Mouse (Mus musculus): ENCODE results near the gene Sec14l1. TPM values are rescaled to one million over a fixed set of nuclear protein-coding genes. Genes with fewer than 3 reads are reported as not detected.

Gene Sec14l1
- 71.7 and 74.2 TPM in 2 replicates for polyA plus RNA-seq (2021; fragmentation: Nextera tagmentation)
- long read RNA-seq, experiment 1, full-length matches to known transcripts, result 691 of 840 reads
- long read RNA-seq, experiment 1, partial matches to known transcripts, result 111 of 840 reads
- long read RNA-seq, experiment 1, other reads (novel, unspliced or antisense), result 38 of 840 reads
- long read RNA-seq, experiment 2, full-length matches to known transcripts, result 48 of 97 reads
- long read RNA-seq, experiment 2, partial matches to known transcripts, result 22 of 97 reads
- long read RNA-seq, experiment 2, other reads (novel, unspliced or antisense), result 27 of 97 reads

DNA sequence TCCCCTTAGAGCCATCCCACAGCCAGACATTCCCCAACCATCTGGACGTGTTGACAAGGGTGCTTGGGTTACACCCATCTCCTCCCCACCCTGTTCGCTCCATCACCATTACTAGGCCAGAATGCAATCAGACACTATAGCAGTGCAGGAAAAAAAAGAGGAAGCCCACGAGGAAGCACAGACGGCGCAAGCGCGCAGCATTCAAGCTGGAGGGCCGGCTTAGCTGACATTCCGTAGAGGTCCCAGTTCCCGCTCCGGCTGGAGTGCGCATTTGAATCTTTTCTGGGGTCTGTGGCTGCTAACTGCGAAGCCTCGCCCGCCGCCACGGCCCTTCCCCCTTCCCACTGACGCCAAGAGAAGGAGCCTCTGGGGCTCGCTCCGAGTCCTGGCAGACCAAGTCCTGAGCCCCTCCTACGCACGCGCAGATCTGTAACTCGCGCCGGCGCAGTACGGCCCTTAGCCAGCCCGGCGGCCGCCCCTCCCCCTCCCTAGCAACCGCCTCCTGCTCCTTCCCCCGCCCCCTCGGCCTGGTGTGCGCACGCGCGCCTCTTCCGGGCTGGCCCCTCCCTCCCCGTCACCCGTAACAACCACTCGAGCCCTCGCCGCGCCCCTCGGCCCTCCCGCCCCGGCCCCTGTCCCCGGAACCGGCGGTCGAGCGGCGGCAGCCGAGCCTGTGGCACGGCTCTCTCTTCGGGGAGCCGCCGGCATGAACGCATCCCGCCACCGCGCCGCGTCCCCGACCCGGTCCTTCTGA, at the start of gene Sec14l1:
Sec14l1 (plus strand) TSS at position 577 of the 754 bp plus-strand sequence.

DNA sequence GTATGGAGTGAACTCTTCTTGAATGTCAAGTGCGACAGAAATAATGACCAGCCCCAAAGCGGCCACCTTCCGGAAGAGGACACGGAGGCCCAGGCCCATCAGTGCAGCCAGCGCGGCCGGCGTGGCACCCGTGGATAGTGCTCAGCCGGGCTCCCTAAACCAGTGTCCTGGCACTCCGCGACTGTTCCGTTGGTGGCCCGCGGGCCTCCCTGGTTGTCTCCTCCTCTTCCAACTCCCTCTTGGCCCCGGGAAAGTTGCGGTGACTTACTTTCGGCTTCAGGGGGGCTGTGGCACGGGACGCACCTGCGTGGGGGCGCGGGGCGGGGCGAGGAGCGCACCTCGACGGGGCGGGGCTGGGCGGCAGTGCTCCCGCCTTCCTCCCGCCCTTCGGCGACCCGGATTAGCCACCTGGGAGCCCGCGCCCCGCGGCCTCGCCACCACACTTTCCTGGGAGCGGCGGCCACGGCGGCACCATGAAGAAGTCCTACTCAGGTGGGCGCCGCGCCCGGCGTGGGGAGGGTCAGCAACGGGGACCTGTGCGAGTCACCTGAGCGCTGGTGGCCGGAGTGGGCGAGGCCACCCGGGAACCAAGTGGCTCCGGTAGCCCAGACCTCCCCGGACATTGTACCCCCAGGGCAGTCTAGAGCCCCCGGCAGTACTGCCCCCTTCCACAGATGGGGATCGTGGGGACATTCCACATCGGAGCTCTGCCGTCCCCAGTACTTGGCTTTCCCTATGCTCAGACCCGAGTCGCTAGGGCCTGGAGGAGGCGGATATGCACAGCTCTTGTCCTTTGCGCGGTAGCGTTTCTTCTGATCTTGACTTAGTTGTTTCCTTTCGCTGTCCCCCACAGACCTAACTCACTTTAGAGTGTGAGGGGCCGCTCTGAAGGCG, 84.6 kb downstream of the Sec14l1 start, which contains the start of gene Sept9:
Sept9 (plus strand) TSS at position 380 of the 894 bp plus-strand sequence.

Other genes with a start within 250 kb of the Sec14l1 start
- gene Mgat5b, start 196.3 kb upstream of the Sec14l1 start, polyA plus RNA-seq (2021; fragmentation: Nextera tagmentation), result 14.3 and 16.4 TPM in 2 replicates
- 15.9 and 28.3 TPM in 2 replicates for gene Sept9, start 84.5 kb downstream of the Sec14l1 start, polyA plus RNA-seq (2021; fragmentation: Nextera tagmentation)